Mouse (Mus musculus) cerebellum, adult 9-11 months (tissue): ENCODE results near the gene Fam173b.

Experiments used
- DNase-seq: peaks from one replicate; pipeline ENCODE4 v3.0.0; 2022

Fam173b gene

GRCm38 (mm10) chr15:31647851-31648569 lies 46.4 kb downstream of the Fam173b start:
- no peak for DNase-seq

GRCm38 (mm10) chr15:31649691-31650090 lies 48.0 kb downstream of the Fam173b start:
- DNase-seq = no peak

DNA sequence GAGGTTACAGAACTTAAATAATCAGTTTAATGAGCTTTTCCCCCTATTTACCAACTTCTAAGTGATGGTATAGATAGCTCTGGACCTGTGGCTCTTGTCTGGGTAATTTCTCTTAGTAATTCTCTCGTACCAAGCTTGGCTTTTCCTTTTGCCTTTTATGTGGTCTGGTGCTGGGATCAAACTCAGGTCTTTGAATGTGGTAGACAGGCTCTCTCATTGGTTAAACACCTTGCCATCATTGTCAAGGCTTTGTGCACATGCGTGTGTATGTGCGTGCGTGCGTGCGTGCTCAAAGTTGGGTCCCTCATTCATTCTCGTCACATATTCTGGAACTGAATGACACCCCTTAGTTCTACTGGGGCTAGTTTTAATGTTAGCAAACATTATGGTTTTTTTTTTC lies 49.2 kb downstream of the Fam173b start:
- no peak for DNase-seq

DNA sequence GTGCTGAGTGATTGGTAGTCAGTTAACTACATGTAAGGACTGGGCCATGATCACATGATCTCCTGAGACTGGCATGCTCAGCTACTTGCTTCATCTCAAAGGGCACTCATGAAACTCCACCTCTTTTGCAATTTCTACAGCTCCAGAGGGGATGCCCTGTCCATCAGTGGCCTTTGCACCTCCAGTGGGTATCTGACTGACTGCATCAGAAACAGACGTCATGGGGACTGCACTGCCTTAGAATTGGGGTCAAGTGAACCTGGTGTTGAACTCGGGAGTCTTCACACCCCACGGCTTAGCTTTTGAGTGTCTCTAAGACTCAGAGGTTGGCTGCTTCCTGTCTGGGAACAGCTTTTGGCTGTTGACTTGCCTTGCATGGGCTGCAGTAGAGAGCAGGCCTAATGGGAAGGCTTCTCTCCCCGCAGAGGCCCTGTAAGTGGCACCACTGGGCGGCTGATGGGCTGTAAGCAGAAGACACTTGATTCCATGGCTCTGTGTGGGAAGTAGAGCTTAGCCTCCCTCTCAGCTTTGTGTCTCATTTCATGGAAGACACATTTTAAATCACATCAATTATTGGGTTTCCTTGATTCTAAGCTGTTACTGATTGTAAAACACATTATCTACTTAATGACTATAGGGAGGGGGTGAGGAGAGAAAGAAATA lies 58.6 kb downstream of the Fam173b start:
- DNase-seq = no peak

- DNase-seq = no peak
Measured at GRCm38 (mm10) chr15:31660844-31661243, 59.2 kb downstream of the Fam173b start.

GRCm38 (mm10) chr15:31661802-31662201 lies 60.1 kb downstream of the Fam173b start:
- no peak for DNase-seq

DNA sequence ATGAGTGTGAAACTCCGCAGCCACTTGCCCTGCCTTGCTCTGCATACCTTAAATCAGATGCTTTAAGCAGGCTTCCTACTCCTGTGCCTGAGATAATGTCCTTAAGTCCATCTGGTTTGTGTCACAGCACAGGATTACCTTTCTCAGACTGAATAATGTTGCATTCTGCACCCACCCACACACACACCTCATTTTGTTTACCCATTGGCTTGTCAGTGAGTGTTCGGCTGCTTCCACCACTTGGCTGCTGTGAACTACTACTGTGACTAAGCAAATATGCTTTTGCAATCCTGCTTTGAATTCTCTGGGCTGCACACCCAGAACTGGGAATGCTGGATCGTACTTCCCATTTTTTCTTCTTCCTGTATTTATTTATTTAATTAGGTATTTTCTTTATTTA lies 61.4 kb downstream of the Fam173b start:
- no peak for DNase-seq
